Mouse (Mus musculus) CD4-positive, CD25-positive, alpha-beta regulatory T cell, adult 2 months (primary cell): ENCODE measurements around the gene Erbb3.
A peak's percentile ranks its signal among the peaks of the same experiment; 100 is the strongest.

Experiments
- DNase-seq: peaks from one replicate; pipeline ENCODE4 v3.0.0-alpha.2; 2012; ENCODE audit warnings: low read depth, low spot score

Erbb3 gene

GRCm38 (mm10) chr10:128526366-128527356 is 62.8 kb downstream of the Erbb3 start:
- peak; percentile 53 for DNase-seq

- peak; percentile 96 for DNase-seq
Observed at GRCm38 (mm10) chr10:128525671-128526308, 63.7 kb downstream of the Erbb3 start, which contains the start of gene Esyt1. Esyt1 (minus strand) TSS chr10:128525871.

- peak; percentile 86 for DNase-seq
Observed at GRCm38 (mm10) chr10:128524732-128525662, 64.5 kb downstream of the Erbb3 start.

DNA sequence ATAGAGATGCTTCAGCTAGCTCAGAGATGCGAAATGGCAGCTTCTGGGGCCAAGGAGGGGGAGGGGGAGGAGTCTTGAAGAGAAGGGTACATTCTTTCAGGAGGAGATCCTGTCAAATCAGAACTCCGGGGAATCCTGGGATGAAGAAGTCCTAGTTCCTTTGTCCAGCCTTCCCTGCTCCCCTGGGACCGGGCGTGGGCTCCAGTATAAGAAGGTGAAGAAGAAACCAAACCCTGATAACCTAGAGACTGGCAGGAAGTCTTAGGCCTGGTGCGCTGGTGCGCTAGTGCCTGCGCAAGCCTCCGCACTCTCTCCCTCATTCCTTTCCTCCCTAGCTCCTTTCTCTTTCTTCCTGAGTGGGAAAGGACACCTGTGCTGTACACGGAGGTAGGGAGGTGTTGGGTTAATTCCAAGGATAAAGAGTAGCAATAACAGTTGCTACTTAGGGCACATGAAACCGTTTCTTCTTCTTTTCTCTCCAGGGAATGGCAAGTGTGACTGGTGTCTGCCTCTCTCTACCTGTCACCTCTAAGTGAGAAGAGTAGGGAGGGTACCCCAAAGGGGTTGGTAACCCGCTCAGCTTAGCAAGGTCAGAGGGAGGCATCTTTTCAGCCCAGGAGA is 65.2 kb downstream of the Erbb3 start:
- peak; percentile 54 for DNase-seq

DNA sequence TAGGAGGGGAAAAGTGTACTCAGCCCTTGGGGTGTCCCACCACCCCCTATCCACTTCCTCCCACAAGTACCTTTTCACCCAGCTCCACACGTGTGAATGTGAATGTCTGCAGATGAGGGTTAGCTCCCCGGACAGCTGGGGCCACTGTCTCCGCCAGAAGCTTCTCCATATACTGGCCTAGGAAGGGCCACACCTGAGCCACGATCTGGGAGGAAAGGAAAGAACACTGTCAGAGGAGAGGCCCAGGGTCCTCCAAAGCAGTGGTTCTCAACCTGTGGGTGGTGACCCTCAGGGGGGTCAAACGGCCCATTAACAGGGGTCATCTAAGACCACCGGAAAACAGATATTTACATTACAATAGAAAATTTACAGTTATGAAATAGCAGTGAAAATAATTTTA is 67.1 kb downstream of the Erbb3 start:
- no peak for DNase-seq

DNA sequence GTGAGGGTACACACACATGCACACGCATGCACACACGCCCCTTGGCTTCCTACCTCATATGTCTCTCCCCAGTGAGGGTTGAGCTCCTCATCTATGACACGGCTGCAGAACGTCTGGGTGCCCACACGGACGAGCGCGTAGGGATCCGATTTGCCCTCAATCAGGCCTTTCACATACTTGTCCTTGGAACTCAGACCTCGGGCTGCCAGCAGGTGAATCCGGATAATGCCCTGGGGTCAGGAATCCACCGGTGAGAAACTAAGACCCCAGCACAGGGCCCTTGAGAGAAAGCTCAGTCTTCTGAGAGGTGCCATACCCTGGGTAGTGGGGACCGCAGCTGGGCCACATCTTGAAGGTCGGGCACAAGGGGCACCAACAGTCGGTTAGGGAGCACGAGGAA is 68.9 kb downstream of the Erbb3 start:
- no peak for DNase-seq

- peak; percentile 64 for DNase-seq
Observed at GRCm38 (mm10) chr10:128518833-128519232, 70.6 kb downstream of the Erbb3 start.
